Mouse (Mus musculus) G1E (cell line): Measurements from ENCODE around the gene Wdr47.

Source experiments
- CTCF ChIP-seq: IDR thresholded peaks from 2 replicates; pipeline ENCODE4 v1.5.1; 2012; ENCODE audit warnings: low read depth, low read length, inconsistent platforms, mixed read lengths
- TAL1 ChIP-seq: conservative IDR thresholded peaks from 2 replicates; pipeline ENCODE4 v1.6.1; 2012; ENCODE audit warnings: low read depth, low read length, inconsistent platforms, mixed read lengths

GRCm38 (mm10) chr3:108689015-108689441 lies 97.9 kb downstream of the Wdr47 start:
- no peak for TF ChIP-seq TAL1
- no peak for TF ChIP-seq CTCF
